Mouse (Mus musculus): ENCODE measurements at regions not wholly inside any gene's neighbourhood (a gene's known extent, or its start where the extent isn't known, plus 50 kb on each side); places are given as distances from the start of the nearest gene placed in this dataset.

DNA sequence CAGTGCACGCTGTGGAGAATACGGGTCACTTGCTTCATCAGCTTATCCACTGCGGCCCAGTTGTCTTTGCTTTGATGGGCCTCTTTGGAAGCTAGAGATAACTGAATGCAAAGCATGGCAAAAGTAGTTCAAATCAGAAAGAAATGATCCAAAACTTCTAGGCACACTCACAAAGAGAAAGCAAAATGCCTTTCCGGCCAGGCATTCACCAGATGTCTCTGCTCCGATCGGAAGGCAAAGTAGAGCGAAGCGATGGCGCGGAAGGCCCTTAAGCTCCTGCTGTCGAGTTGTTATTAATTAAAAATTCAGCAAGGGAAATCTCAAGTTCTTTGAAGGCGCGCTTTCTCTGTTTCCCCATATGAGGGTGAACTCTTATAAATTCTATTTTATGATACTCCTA, 401.9 kb upstream of the Slc35b3 start:
- no peak for DNase-seq (ENCODE audit: low read depth, low spot score)

DNA sequence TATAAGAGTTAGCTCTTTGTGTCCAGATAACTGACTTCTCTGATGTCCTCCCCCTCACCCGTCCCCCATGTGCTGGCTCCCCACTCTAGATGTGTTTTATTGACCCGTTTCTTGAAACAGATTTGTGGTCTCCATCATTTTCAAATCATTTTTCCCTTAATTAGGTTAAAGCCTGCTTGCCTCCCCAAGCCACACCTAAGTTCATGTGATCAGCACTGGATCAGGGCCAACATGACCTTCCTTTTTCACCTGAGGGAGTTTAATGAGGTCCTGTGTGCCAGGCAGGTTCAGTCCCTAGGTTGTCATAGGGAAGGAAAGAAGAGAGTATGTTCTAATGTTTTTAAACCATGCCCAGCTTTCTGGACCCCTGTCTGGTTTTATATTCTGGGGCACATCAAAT, 390.9 kb upstream of the Slc35b3 start:
- no peak for DNase-seq (ENCODE audit: low read depth, low spot score)

DNA sequence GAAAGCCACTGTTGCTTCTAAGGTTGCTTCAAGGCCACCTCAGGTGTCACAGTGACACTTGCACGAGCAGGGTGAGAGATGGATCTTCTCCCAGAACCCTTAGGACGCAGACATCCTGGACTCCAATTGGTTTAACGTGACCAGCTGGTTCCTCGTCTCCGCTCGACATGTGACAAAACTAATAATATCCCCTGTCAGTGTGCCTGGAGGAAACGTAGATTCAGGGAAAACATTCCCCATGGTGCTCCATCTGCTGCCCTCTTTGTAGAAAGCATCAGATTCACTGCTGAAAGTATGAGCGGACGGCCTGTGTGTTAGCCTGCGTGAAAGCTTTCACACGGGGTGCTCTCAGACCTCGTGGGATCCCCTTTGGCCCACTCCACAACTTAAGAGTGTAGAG, 390.0 kb upstream of the Slc35b3 start:
- no peak for DNase-seq (ENCODE audit: low read depth, low spot score)

DNA sequence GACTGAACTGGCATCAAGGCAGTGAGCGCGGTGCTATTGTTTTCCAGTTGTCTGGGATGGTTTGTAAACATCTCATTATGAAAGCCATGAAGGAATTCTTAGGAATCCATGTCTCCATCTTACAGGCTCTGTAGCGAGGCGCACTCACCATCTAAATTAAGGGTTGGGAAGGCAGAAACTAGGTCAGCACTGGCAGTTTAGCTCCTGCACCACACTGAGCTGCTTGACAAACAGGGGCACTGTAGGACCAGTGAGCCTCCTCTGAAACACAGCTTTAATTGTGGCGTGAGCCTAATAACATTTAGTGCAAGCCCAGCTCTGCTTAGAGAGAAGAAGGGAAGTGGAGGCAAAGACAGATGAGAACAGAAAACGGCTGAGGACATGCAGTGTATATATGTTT, 387.1 kb upstream of the Slc35b3 start:
- no peak for DNase-seq (ENCODE audit: low read depth, low spot score)

DNA sequence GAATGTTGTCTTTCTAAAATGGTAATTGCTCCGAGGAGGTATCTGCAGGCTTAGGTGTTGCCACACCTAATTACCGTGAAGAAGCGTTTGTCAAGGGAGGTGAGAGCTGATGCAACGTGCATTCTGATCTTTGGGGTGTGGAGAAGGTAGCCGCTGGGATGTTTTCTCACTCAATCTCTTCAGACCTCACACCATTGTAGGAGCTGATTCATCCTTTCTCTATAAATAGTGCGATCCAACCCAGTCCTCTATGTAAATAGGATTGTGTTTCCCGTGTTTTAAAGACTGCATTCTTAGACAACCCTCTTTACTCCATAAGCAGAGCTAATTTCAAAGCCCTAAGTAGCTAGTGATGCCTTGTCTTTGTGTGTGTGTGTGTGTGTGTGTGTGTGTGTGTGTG, 374.2 kb upstream of the Slc35b3 start:
- DNase-seq (ENCODE audit: low read depth, low spot score) = no peak

DNA sequence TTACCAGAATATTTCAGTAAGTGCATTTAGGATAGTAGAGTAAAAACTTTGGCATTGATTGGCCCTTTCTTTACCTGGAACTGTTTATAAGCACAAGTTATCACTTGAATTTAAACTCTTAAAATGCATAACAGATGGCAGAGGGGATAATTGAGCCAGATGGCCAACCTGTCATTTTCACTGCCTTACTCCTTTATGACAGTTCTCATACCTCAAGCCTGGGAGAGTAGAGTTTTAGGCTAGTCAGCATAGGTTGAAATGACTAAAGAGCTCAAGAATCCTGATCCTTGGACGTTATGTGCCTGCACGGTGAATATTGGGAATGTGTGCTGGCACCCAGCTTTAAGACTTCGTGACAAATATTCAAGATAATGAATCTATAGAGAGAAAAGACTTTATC, 369.1 kb upstream of the Slc35b3 start:
- no peak for DNase-seq (ENCODE audit: low read depth, low spot score)

DNA sequence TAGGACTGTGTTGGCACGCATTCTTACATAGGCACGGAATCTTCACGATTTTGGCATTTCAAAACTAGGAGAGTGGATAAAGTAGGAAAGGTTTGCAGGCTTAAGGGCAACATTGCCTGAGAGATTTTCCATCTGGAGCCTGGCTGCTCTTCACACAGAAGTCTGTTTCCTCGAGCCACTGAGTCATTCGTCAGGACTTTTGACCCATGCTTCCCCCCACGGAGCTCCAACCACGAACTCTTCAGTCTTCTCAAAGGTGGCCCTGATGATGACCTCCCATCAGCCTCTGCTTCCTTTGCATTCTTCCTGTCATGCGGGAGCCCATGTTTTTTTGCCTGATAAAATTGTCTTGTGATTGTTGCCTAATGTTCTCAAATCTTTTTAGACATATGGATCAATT, 365.5 kb upstream of the Slc35b3 start:
- DNase-seq (ENCODE audit: low read depth, low spot score) = no peak

DNA sequence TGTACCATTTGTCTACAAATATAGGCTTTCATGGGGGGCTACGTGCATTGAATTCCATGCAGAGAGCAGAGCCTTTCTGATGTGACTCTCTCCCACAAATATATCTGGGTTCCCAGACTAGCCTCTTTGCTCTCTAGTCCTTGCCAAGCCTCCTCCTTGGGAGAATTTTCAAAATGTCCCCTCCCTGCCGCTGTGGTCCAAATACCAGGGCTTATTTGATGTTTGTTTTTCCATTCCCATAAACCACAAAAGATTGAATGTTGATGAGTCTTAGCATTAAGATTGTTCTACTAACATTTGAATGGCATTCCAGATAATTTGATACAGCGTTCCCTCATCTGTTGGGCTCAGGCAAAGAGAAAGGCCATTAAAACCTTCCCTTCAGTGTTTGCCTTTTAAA, 360.4 kb upstream of the Slc35b3 start:
- DNase-seq (ENCODE audit: low read depth, low spot score) = no peak

DNA sequence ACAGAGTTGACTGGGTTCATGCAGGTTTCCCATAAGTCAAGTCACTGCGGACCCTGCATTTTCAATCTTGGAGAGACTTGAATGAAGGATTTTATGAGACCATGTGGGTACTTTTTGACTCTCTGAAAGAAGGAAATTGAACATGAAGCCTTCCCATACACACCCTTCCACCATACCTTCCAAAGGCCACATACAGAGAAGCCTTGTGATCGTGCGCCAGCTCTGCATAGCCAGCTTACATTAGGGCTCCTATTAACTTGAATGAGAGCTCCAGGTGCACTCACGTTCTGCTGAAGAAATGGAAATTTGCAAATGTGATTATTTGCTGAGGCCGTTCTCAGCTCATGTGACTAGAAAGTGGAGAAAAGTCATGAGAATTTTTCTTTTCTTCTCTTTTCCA, 349.1 kb upstream of the Slc35b3 start:
- no peak for DNase-seq (ENCODE audit: low read depth, low spot score)

DNA sequence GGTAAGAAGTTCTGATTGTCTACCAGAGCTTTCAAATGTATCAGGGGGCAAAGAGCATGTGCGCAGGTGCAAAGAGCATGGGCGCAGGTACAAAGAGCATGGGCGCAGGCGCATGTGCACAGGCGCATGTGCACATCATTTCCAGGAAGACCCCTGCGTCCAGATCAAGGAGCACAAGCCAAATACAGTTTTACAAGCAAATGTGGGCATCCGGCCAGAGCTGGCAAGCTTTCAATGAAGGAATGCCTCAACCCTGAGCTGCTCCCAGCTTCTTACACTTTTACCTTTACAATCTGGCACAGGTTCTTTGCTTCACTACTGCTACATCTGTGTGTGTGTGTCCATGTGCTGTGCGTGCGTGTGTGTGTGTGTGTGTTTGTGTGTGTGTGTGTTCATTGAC, 347.2 kb upstream of the Slc35b3 start:
- DNase-seq (ENCODE audit: low read depth, low spot score) = no peak

DNA sequence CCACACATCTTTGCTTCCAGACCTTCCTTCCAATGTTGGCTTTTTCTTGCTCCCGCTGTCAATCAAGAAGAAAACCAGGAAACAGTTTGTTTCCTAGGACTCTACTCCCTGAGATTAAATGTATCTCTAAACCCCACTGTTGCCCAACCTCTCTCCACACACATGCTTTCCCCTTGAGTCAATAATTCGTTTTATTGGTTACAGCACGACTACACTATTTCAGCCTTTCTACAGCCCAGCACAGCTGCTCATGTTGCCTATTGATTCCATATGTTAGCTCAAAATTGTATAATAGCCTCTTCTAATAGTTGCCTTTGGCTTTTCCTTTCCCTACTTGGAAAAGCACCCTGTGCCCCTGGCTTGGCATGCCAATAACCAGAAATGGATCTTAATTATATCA, 346.2 kb upstream of the Slc35b3 start:
- no peak for DNase-seq (ENCODE audit: low read depth, low spot score)

DNA sequence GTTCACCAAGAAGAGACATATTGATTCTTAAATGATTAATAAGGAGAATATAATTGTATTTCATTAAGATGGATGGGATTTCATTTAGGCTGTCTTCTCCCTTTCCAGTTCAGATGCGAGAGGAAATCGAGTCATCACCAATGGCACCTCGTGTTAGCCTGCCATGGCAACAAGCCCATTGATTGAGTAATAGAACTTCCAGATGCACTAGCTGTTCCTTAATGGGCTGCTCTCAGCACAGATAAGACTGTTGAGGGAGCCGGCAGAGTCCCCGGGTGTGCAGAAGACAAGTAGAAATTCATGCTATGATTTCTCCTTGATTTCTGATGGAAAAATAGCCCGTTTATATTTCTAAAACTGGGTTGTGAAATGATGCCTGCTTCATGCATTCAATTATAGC, 336.5 kb upstream of the Slc35b3 start:
- no peak for DNase-seq (ENCODE audit: low read depth, low spot score)

DNA sequence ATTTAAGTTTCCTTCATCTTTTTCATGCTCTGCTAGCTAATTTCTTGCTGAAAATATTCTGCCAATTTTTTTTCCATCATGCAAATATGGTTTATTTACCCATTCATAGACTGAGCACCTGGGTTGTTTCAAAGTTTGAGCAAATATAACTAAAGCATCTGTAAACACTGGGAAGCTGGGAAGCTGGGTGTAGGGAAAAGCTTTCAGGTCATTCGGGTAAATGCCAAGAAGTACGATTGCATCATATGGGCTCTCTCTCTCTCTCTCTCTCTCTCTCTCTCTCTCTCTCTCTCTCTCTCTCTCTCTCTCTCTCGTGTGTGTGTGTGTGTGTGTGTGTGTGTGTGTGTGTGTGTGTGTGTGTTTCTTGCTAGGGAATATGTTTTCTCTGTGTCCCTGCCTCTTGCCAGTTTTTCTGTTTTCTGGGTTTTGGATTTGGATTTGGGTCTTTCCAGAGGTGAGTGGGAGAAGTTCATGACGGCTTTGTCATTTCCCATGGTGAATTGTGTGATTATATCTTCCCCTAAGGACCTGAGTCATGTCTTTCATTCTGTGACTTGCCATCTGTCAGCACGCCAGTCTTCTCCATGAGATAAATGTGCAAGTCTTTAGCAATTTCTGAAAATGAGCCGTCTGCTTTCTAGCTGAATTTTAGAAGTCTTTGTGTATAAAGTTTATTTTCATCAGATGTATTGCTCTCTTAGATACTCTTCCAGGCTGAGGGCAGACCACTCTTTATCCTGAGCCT, 329.7 kb upstream of the Slc35b3 start:
- DNase-seq (ENCODE audit: low read depth, low spot score) = no peak

DNA sequence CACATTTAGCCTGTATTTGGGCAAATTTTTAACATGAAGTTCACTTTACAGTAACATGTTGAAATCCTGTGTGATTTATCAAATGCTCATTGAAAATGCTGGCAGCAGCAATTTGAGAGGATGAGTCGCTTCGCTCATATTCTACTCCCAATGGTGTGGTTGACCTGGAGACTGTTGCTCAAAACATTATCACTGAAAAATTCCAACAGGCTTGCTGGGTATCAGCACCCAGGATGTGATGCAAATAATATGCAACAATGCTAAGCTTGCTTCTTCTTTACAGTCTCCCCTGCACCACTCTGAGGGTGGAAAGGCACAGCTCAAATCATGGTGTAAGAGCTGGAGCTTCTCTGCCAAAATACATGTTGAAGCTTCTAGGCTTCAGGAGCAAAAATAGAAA, 321.6 kb upstream of the Slc35b3 start:
- DNase-seq (ENCODE audit: low read depth, low spot score) = no peak

DNA sequence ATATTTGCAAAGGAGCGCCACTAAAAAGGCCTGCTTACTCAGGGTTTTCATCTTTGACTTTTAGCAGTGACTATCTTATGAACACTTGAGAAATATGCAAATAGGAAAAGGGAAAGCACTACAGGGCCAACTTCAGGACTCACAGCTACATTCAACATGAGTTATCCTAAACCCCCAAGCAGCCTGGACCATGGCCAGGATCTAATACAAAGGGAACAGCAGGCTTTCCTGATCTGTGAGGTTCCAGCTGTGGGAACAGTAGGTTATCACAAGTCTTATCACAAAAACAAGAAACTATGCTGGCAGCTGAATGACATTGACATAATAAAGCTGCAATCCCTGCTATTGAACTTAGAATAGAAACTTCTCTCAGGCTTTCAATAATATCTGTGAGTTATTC, 317.4 kb upstream of the Slc35b3 start:
- DNase-seq (ENCODE audit: low read depth, low spot score) = no peak

DNA sequence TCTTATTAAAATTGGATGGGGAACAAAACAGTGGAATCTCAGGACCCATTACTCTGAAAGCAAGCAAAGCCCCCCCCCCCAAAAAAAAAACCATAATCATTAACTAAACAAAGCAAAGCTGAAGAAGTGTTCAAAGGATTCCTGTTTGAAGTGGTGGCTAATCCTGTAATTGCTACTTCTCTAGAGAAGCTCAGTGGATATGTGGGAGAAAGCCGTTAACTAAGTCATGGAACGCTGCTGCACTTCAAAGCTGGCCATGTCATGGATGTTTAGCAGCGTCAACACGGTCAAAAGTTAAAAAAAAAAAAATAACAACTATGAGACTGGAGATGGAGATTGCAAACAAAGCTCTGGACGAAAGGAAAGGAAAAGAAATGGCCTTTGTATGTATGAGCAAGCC, 305.3 kb upstream of the Slc35b3 start:
- no peak for DNase-seq (ENCODE audit: low read depth, low spot score)

DNA sequence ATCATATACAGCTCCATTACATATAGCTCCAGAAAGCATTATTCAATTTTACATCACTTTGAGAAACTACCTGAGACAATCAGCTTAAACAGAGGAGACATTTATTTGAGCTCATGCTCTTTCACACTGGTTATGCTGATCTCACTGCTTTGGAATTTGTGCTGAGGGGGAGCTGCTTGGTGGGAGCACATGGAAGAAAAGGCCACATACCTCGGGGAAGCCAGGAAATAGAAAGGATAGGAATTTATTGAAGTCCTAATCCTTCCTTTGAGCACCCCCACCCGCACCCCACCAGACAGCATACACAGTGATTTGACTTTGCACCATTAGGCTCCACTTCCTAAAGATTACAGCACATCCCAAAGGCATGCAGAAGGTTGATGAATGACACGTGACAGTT, 296.0 kb upstream of the Slc35b3 start:
- DNase-seq (ENCODE audit: low read depth, low spot score) = no peak

DNA sequence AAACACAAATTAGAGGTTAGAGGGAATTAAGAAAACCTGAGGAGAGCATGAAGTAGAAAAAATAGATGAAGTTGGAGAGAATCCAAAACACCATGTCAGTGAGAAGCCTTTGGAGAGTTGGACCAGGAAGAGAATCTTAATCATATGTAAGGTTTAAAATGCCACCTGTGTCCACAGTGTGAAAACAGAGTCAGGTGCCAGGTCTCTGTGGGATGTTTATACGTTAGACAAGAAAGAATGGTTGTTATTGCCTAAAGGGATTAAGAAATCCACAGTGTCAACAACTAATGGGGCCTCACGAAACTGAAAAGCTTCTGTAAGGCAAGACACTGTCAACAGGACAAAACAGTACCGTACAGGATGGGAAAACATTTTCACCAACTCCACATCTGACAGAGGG, 294.7 kb upstream of the Slc35b3 start:
- no peak for DNase-seq (ENCODE audit: low read depth, low spot score)

DNA sequence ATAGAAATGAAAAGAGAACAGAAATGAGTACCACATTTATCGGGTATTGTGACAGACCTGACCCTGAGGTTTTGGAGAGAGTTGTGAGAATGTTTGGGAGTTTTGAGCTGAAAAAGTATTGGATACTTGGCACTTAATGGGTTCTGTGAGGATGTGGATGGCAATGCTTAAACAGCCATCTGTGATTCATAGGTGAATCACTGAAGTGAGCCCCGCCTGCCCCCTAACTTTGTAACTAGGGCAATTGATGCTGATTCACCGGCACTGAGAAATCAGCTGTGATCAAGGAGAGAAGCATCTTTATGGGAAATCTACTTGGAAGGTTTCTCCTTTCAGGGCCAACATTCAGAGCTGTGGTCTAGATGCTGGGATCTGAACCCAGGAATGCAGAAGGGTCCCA, 291.9 kb upstream of the Slc35b3 start:
- no peak for DNase-seq (ENCODE audit: low read depth, low spot score)

DNA sequence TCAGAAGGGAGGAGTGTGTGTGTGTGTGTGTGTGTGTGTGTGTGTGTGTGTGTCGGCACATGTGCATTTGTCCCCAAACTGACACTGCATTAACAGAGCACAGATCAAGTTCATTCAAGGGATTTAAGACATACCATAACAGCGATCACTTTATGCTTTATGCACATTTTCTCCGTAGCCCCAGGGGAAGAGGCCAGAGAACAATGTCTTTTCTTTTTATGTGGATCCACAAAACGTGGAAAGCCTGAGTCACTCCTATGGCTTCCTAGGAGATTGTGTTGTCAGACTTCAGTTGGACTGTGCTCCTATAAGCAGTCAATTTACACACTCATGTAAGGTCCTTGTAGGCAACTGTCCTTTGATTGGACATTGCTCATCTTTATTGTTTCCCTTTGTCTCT, 289.4 kb upstream of the Slc35b3 start:
- DNase-seq (ENCODE audit: low read depth, low spot score) = no peak

DNA sequence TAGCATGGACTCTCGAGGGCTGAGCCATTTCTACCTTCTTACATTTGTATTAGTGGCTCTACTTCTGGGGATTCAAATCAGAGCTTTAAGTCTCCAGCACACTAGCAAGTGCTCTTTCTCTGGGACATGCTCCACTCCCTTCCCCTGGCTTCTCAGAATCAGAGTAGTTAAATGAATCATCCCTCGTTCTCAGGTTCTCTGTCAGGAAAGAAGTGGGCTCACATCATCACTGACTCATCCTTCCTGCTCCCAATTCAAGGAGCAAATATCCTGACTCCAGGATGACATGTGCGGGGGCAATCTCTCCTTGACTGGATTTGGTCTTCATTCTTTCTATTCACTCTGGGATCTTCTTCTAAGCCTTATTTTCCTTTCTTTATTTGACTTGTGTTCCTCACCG, 266.2 kb upstream of the Slc35b3 start:
- DNase-seq (ENCODE audit: low read depth, low spot score) = no peak

DNA sequence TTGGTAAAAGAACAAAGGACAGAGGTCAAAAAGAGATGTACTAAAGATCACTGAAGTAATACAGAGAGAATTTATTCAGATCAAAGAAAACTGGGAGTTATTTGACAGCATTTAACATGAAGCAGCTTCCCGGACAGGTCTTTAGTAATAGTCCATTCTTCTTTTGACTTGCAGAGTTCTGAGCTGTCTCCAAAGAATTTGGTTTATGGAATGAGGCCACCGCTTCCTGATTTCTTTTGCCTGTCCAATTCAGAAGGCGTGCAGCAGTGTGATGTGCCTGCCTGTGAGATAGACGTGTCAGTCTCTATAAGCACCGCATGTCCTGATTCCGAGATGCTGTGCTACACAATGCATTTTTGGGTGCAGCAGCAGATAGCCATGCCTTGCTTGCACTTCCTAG, 265.0 kb upstream of the Slc35b3 start:
- no peak for DNase-seq (ENCODE audit: low read depth, low spot score)

DNA sequence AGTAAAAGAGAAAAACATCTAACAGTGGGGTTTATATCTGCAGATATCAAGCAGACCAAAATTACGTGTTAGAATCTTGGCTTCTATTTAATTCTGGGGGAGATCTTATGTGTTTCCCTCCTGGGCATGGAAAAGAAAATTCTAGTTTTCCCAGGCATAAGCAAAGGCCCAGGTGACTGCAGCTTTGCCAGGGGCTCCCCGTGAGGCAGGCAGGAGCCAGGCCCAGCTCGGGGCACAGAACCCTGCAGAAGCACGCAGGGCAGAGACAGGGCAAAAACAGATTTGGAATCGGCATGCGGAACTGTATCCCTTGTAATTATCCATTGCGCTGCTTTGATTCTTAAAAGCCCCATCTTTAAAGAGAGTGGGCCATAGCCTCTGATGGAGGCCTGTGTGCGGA, 250.4 kb upstream of the Slc35b3 start:
- no peak for DNase-seq (ENCODE audit: low read depth, low spot score)

DNA sequence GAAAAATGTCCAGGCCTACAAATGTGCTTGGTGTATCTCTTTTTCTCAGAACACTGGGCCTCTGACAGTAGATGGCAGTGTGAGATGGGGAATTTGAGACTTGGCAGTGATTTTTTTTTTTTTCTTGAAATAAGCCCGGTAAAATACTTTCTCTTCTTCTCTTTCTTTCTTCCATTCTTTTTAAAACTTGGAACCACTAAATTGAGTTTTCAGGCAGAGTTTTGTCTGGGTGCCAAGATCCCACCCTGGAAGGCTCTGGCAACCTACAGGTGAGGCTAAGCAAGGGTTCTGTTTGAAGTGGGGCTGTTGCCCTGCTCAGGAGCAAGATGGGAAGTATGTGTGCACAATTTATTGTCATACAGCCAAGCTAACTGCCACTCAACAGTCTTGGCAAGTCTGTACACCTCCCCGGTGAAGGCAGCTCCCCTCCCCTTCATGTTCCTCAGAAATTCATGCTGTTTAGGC, 223.1 kb upstream of the Slc35b3 start:
- DNase-seq (ENCODE audit: low read depth, low spot score) = no peak
